Mouse (Mus musculus) embryo, embryonic 11.5 days (tissue): ENCODE data around the gene Nkain4.

Experiments used
- DNase-seq: peaks from one replicate; pipeline ENCODE4 v3.0.0-alpha.2; 2012; ENCODE audit warnings: low read depth, low spot score

The Nkain4 gene

DNA sequence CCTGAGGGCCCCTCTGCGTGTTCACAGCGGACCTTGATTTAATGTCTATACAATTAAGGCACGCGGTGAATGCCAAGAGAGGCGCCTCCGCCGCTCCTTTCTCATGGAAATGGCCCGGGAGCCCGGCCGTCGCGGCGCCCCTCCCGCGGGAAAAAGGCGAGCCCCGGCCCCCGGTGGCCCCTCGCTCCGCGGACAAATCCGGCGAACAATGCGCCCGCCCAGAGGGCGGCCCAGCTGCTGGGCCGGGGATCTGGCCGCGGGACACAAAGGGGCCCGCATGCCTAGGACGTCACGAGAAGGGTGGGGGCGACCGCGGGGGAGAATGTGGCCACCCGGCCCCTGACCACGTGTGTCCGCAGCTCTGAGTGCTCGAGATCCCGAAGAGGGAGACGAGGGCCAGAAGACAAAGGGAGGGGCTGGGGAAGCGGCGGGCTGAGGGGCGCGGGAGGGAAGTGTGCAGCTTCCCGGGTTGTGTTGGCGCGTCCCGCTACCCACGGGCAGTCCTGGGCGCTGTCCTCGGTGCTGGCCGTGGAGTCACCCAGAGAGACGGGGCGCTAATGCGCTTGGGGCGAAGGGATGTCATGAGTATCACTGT is 60.4 kb downstream of the Nkain4 start:
- DNase-seq: no peak

DNA sequence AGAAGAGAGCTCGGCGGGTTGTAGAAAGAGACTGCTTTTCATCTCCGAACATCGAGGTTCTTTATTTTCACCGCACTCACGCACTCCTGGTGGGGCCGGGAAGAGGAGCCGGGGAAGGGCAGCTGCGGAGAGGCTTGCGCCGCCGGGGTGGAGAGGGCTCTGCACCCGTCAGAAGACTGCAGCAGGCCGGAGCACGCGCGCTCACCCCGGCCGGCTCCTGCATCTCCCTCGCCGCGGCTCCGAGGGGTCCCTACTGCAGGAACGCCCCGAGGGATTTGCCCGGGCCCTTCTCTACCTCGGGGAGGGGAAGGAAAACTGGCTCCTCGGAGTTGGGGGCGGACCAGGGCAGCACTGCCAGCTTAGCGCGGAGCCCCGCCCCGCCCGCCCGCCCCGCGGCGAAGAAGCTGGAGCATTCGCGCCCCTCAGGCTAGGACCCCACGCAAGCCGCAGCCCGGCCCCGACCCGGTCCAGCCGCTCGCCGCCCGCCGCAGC is 60.9 kb downstream of the Nkain4 start:
- no peak for DNase-seq

DNA sequence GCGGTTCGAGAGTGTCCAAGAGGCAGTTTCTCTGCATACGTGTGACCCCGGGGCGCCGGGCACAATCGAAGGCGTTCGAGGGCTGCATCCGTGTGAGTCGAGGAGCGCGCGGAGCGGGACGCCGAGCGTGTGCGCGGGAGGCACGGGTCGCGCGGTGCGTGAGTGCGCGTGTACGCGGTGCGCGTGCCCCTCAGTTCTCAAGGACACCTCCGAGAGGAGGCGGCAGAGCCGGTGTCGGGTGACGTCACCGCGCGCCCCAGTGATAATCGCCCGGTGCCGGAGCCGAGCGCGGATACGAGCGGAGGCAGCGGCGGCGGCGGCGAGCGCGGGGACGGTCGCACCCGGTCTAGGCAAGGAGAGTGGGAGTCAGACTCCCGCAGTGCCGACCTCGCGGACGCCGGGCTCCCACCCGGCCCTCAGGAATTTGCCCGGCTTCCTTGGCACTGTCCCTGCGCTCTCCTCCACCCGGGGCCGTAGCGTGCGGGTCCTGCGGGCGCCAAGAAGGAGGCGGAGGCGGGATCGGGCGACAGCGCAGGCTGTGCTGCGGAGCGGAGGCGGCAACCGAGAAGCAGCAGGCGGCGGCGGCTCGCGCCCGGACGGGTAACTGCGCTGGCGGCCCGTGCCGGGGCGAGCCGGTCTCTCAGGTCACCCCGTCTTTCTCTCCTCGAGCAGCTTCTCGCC is 61.5 kb downstream of the Nkain4 start:
- DNase-seq: no peak

DNA sequence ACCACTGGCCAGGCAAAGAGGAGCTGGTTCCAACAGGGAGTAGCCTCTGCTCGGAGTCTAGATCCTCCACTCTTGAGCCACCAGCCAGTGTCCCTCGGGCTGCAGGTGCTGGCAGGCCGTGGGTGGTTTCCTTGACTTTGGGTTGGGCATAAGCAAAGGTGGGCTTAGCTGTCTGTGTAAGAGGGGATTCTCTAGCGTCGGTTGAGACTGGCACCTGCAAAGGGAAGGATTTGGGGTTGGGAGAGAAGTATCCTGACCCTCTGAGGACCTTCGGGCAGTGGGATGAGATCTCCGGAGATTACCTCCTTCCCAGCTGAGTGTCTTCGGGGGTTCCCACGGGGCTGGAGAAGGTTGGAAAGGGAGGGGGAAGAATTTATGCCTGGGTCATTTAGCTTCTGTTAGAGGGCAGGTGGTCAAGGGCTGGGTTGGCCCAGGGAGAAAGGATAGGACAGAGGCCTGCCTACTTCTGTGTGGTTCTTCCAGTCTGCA is 62.6 kb downstream of the Nkain4 start:
- DNase-seq: no peak

DNA sequence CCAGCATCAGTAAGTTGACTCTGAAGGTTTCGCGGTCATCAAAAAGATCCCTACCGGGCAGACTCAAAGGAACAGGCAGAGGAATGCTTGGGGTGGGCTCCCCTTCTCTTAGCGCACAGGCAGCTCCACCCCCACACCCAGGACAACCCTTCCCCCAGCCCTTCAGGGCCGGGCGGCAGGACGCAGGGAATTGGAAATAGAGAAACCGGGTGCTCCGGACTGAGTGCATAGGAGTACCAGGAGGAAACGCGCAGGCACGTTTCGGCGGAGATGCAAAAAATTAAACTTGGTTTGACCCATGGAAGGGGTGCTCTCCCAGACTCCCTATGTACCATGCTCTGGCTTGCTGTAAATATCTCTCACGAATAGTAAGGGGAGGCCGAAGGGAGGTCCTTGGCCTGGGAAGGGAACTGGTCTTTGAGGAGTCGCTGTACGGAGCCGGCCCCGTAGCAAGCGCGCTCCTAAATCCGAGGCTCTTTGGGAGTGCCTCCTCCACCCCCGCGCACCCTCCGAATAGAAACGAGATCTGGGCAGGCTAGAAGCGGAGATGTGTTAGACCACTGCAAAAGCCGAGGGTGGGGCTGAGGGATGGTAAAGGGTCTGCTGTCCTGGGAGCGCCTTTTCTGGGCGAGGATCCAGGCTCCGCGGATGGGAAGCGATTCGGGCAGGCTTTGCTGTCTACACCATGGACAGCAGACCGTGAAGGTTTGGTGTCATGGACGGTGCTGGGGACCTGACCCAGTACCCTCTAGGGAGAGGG is 63.2 kb downstream of the Nkain4 start:
- no peak for DNase-seq

DNA sequence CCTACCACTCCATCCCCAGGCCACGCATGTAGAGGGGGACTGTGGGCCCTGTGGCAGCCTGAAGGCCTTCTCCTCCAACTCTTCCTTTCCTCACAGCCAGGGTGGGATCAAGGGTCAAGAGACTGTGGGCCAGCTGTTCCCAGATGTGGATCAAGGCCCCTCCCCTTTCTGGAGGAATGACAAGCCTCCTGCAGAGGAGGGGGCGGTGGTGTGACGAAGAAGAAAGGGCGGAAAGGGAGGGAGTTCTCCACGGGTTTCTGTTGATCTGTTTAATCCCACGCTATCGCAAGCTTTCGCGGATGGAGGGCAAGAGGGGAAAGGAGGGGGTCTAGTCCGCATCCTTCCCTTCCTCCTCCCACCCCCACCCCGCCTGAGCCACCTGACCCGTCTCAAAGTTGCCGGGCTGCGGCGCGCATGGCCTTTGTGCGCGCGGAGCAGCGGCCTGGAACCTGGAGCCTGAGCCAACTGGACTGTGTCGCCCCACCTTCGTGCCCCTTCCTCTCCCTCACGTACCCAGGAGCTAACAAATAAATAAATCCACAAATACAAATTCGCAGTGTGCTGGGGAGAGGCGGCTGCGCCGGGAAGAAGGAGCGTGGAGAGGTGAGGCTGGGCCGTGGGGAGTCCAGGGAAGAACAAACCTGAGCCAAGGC is 64.0 kb downstream of the Nkain4 start:
- DNase-seq: no peak

DNA sequence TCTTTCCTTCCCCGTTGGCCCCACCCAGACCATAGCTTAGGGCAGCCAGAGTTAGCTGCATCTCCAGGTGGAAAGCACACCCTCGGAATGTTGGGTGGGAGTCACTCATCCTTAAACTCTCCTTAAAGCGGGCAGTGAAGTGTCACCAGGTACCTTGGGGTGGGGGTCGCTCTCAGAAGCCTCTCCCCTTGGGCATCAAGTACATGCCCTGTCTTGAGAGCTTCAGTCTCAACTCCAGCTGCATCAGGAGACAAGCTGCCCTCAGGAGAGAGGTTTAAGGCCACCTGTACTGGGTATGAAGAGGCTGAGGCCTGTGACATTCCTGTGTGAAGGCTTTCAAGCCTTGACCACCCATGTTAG is 64.6 kb downstream of the Nkain4 start:
- no peak for DNase-seq

DNA sequence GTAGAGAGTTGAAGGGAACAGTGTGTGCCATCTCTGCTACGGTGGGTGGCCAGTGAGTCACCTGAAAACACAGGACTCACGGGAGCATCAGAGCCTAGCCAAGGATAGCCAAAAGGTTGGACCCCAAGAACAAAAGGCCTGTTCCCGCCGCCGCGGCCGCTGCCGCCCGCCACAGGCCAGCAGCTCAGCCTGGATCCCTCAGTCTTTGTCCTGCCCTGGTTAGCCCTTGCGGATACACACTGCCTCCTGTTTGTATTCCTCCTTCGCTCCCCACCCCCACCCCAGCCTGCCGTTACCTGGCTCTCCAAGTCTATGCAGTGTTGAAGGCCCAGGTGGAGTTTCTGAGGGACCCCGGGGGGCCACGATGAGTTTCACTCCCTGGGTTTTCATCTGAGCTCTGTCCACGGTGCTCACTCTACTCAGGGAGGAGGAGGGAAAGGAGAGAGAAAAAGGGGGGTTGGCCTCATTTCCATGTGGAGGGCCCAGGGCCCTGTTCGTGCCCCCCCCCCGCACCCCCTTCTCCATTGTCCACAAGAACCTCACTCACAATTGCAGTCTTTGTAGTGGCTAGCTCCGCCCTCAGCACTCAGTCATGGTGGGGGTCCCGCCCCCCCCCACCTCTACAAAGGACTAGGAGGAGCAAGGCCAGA is 65.1 kb downstream of the Nkain4 start:
- no peak for DNase-seq

DNA sequence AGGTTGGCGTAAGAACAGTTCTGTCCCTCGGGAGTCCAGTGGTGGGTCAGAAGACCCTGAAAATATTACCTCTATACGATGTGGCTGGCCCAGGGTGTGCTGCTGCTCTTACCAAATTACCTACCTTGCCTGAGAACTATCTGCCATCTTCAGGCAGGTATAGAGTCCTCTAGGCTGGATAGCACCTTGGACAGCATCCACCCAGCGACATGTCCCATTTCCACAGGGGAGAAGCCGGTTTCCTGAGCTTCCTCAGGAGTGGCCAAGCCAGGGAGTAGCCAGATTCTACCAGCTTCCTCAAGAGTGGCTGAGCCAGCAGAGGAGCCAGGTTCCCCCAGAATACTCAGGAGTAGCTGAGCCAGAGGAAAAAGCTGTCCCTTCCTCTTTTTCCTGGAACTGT is 69.2 kb downstream of the Nkain4 start:
- DNase-seq: no peak
